In genomic region chr3:145991130-145991529, GRCm38 (mm10) we compare ENCODE assay signal across 14 mouse cellular contexts. TPM values are rescaled to one million over a fixed set of nuclear protein-coding genes. Genes with fewer than 3 reads are reported as not detected.
DNase-seq lines count a peak whose midpoint lies in the region; ATAC-seq and TF ChIP-seq lines count a peak whose summit lies in the region.
"Had no signal": no experiment of that assay in that cellular context is flagged by ENCODE, and none has a peak within 500 bp of the region (broad histone marks: within the 10 kb centered on the region; RNA-seq: fewer than 3 reads in every experiment).

No protein-coding gene starts in this region.

- H3K4me1 ChIP-seq in heart, adult 2 months (ENCODE audit: control insufficient read depth, insufficient read depth, low read length) = no peaks in the 10 kb centered on the region; the same call in none of the 2 replicates
- peaks cover 30% of the 10 kb centered on the region for H3K4me1 ChIP-seq in heart, embryonic 15.5 days (replicated peaks)
- peaks cover 10% of the 10 kb centered on the region for H3K4me1 ChIP-seq in liver, postnatal 0 days (ENCODE audit: insufficient read depth)
- 0 out of 2 replicates have a peak, but pooled peaks cover 2% of the 10 kb centered on the region for H3K4me1 ChIP-seq in forebrain, embryonic 11.5 days (replicated peaks; ENCODE audit: control insufficient read depth, insufficient read depth, low read length)

- no peak for TF ChIP-seq POLR2A in heart, adult 2 months (IDR thresholded peaks at IDR 0.05; ENCODE audit: insufficient read depth, low read depth, low read length)

- no peaks in the 10 kb centered on the region for H3K9me3 ChIP-seq in heart, embryonic 15.5 days (replicated peaks)
- H3K9me3 ChIP-seq in liver, postnatal 0 days (ENCODE audit: low read length) = no peaks in the 10 kb centered on the region
- no peaks in the 10 kb centered on the region for H3K9me3 ChIP-seq in forebrain, embryonic 11.5 days (ENCODE audit: control insufficient read depth, low read length)
- H3K9me3 ChIP-seq: liver, embryonic 15.5 days had no signal

- H3K27me3 ChIP-seq in heart, adult 2 months (ENCODE audit: control insufficient read depth, insufficient read depth, low read length) = no peaks in the 10 kb centered on the region; the same call in 1 of the 2 replicates
- H3K27me3 ChIP-seq in heart, embryonic 15.5 days = no peaks in the 10 kb centered on the region
- H3K27me3 ChIP-seq in liver, postnatal 0 days (ENCODE audit: insufficient read depth, low read length) = peaks cover 25% of the 10 kb centered on the region
- peaks cover 9% of the 10 kb centered on the region for H3K27me3 ChIP-seq in forebrain, embryonic 11.5 days (ENCODE audit: control insufficient read depth, insufficient read depth, low read length)
- H3K27me3 ChIP-seq: Patski had no signal

- H3K4me2 ChIP-seq in heart, embryonic 15.5 days = peak overlapping the region; percentile 65
- H3K4me2 ChIP-seq in liver, postnatal 0 days (ENCODE audit: low read depth, low read length) = no peak overlapping the region
- no peak overlapping the region for H3K4me2 ChIP-seq in forebrain, embryonic 11.5 days (ENCODE audit: low read depth, low read length, severe bottlenecking)
- H3K4me2 ChIP-seq: liver, embryonic 15.5 days had no signal

- no peak for ATAC-seq in heart, embryonic 15.5 days (replicated peaks; ENCODE audit: insufficient number of reproducible peaks, insufficient read depth, low FRiP score, low read depth)
- ATAC-seq in liver, postnatal 0 days = no peak
- ATAC-seq in frontal cortex, adult (ENCODE audit: low TSS enrichment) = no peak
- ATAC-seq in forebrain, embryonic 11.5 days (replicated peaks; ENCODE audit: low FRiP score) = no peak
- ATAC-seq: hindbrain, embryonic 16.5 days; Patski had no signal

- no peak for TF ChIP-seq EP300 in heart, adult 2 months (IDR thresholded peaks at IDR 0.05; ENCODE audit: insufficient read depth, low read depth, low read length)
- TF ChIP-seq EP300 in liver, postnatal 0 days (IDR thresholded peaks at IDR 0.05; ENCODE audit: low read depth) = no peak

- H3K27ac ChIP-seq in heart, adult 2 months = peak overlapping the region; percentile 21
- H3K27ac ChIP-seq in heart, embryonic 15.5 days = peak overlapping the region; percentile 51
- H3K27ac ChIP-seq in liver, postnatal 0 days (ENCODE audit: low read depth) = no peak overlapping the region
- H3K27ac ChIP-seq in forebrain, embryonic 11.5 days (ENCODE audit: low read depth, low read length) = no peak overlapping the region
- H3K27ac ChIP-seq: liver, embryonic 15.5 days had no signal

- TF ChIP-seq CTCF in heart, adult 2 months (IDR thresholded peaks at IDR 0.05) = no peak
- TF ChIP-seq CTCF in liver, postnatal 0 days (IDR thresholded peaks at IDR 0.05; ENCODE audit: low read depth) = no peak

- WGBS in heart, adult 2 months = 58% methylated on average over 13 of the region's 13 CpGs
- WGBS in heart, embryonic 15.5 days = 53% methylated on average over 13 of the region's 13 CpGs
- 81% methylated on average over 13 of the region's 13 CpGs for WGBS in liver, postnatal 0 days (ENCODE audit: insufficient replicate concordance)
- WGBS in forebrain, embryonic 11.5 days = 88% methylated on average over 13 of the region's 13 CpGs

- intact Hi-C loops in heart, adult 2 months (cut with DNase I) = no loop called here

- DNase-seq in heart, adult 2 months = peak in 1 of 2 experiments; percentile 35
- DNase-seq in heart, adult 9 months (ENCODE audit: low spot score in 2 of 2) = no peak
- peak; percentile 41 for DNase-seq in ES-CJ7 (ENCODE audit: low read depth, low spot score)
- peak; percentile 30 for DNase-seq in kidney, postnatal 10 days
- no peak for DNase-seq in liver, postnatal 0 days
- no peak for DNase-seq in forebrain, embryonic 11.5 days (ENCODE audit: low spot score)
- DNase-seq: adrenal gland, postnatal 25 days; cerebellum, adult 9-10 months; thymus, postnatal 36 days had no signal

- H3K9ac ChIP-seq in heart, adult 2 months (ENCODE audit: low read depth, low read length) = peak overlapping the region; percentile 54
- H3K9ac ChIP-seq in heart, embryonic 15.5 days = peak overlapping the region; percentile 42
- no peak overlapping the region for H3K9ac ChIP-seq in liver, postnatal 0 days (replicated peaks)
- H3K9ac ChIP-seq in forebrain, embryonic 11.5 days (ENCODE audit: low read length) = no peak overlapping the region
- H3K9ac ChIP-seq: liver, embryonic 15.5 days had no signal

- H3K4me3 ChIP-seq in heart, adult 2 months = peak overlapping the region; percentile 32; the same call in 1 of the 2 replicates
- H3K4me3 ChIP-seq in heart, embryonic 15.5 days = peak overlapping the region; percentile 51
- no peak overlapping the region for H3K4me3 ChIP-seq in liver, postnatal 0 days (ENCODE audit: low read depth, low read length)
- H3K4me3 ChIP-seq in forebrain, embryonic 11.5 days (ENCODE audit: low read depth, low read length) = no peak overlapping the region
- H3K4me3 ChIP-seq: liver, embryonic 15.5 days had no signal

- H3K36me3 ChIP-seq in heart, adult 2 months (ENCODE audit: control insufficient read depth, insufficient read depth, low read length) = no peaks in the 10 kb centered on the region; the same call in 1 of the 2 replicates
- no peaks in the 10 kb centered on the region for H3K36me3 ChIP-seq in heart, embryonic 15.5 days
- H3K36me3 ChIP-seq in liver, postnatal 0 days (replicated peaks; ENCODE audit: insufficient read depth, low read length) = no peaks in the 10 kb centered on the region
- no peaks in the 10 kb centered on the region for H3K36me3 ChIP-seq in forebrain, embryonic 11.5 days (ENCODE audit: control insufficient read depth, insufficient read depth, low read length)
- H3K36me3 ChIP-seq: liver, embryonic 15.5 days had no signal

- H3K79me2 ChIP-seq in heart, adult 2 months (replicated peaks; ENCODE audit: control insufficient read depth, insufficient read depth, low read length) = no peaks in the 10 kb centered on the region

RNA-seq across cellular contexts. Expression of gene Syde2, which starts 3.5 kb away (rescaled TPM):
- total RNA-seq in heart, adult 2 months (2021) = 10 to 100 TPM; 13.8 to 15.8 TPM
- 7.5 and 13.4 TPM in 2 replicates for polyA plus RNA-seq in heart, adult 2 months (2012; rRNA removed)
- 8.3 and 8.6 TPM in 2 replicates for polyA plus RNA-seq in heart, embryonic 15.5 days (2015; fragmentation: Nextera tagmentation; extraction: Ambion mirVana)
- 0.47 and 0.70 TPM in 2 replicates for polyA plus RNA-seq in liver, postnatal 0 days (2015; fragmentation: Nextera tagmentation; extraction: Ambion mirVana)
- 1.6 and 2.0 TPM in 2 replicates for polyA plus RNA-seq in forebrain, embryonic 11.5 days (2014; fragmentation: Nextera tagmentation; extraction: Ambion mirVana)

RNA-seq across cellular contexts. Expression of gene 2410004B18Rik, which starts 53.3 kb away (rescaled TPM):
- 10 to 100 TPM; 17.9 to 20.8 TPM for total RNA-seq in heart, adult 2 months (2021)
- 9.0 and 9.2 TPM in 2 replicates for polyA plus RNA-seq in heart, adult 2 months (2012; rRNA removed)
- 39.3 and 45.4 TPM in 2 replicates for polyA plus RNA-seq in heart, embryonic 15.5 days (2015; fragmentation: Nextera tagmentation; extraction: Ambion mirVana)
- polyA plus RNA-seq in liver, postnatal 0 days (2015; fragmentation: Nextera tagmentation; extraction: Ambion mirVana) = 10.1 and 11.8 TPM in 2 replicates
- 57.6 and 59.5 TPM in 2 replicates for polyA plus RNA-seq in forebrain, embryonic 11.5 days (2014; fragmentation: Nextera tagmentation; extraction: Ambion mirVana)

Comparison
In these comparisons a context has a peak if more than half of its experiments do, and no peak if none do; other contexts are left out.
1. DNase-seq: peak in ES-CJ7 (single experiment) and kidney, postnatal 10 days (single experiment); none in heart, adult 9 months (0 of 2), liver, postnatal 0 days (single experiment) and forebrain, embryonic 11.5 days (single experiment).
2. H3K27ac ChIP-seq: peak in heart, adult 2 months (single experiment) and heart, embryonic 15.5 days (single experiment); none in liver, postnatal 0 days (single experiment) and forebrain, embryonic 11.5 days (single experiment).
3. H3K4me3 ChIP-seq: peak in heart, adult 2 months (single experiment) and heart, embryonic 15.5 days (single experiment); none in liver, postnatal 0 days (single experiment) and forebrain, embryonic 11.5 days (single experiment).
4. H3K9ac ChIP-seq: peak in heart, adult 2 months (single experiment) and heart, embryonic 15.5 days (single experiment); none in liver, postnatal 0 days (single experiment) and forebrain, embryonic 11.5 days (single experiment).